Mouse (Mus musculus) brain, embryonic 14.5 days (tissue): ENCODE results near the gene Cradd. TPM values are rescaled to one million over a fixed set of nuclear protein-coding genes. Genes with fewer than 3 reads are reported as not detected.
A peak's percentile ranks its signal among the peaks of the same experiment; 100 is the strongest.

Experiments
- DNase-seq: peaks from one replicate; pipeline ENCODE4 v3.0.0-alpha.2; 2011; ENCODE audit warnings: low read depth
- CTCF ChIP-seq: fragments of 200-500 bp; IDR thresholded peaks from 2 replicates; pipeline ENCODE4 v1.5.1; 2012; ENCODE audit warnings: inconsistent platforms, mild to moderate bottlenecking, moderate library complexity, borderline replicate concordance; ENCODE audit not compliant: insufficient read depth, insufficient read length; ENCODE audit errors: extremely low read depth
- POLR2A ChIP-seq: fragments of 200-500 bp; IDR thresholded peaks from 2 replicates; pipeline ENCODE4 v1.6.1; 2012; ENCODE audit warnings: mild to moderate bottlenecking, inconsistent platforms, borderline replicate concordance; ENCODE audit not compliant: poor library complexity, insufficient read depth, insufficient read length, severe bottlenecking; ENCODE audit errors: extremely low read depth
- polyA plus RNA-seq: library from polyadenylated mRNA; depleted of rRNA; stranded (reverse); fragments of >200 nt; gene quantifications from 2 replicates; pipeline ENCODE4 v1.2.3, GENCODE M21; 2012

The Cradd gene
- polyA plus RNA-seq, 1 experiment, result 10.1 TPM

DNA sequence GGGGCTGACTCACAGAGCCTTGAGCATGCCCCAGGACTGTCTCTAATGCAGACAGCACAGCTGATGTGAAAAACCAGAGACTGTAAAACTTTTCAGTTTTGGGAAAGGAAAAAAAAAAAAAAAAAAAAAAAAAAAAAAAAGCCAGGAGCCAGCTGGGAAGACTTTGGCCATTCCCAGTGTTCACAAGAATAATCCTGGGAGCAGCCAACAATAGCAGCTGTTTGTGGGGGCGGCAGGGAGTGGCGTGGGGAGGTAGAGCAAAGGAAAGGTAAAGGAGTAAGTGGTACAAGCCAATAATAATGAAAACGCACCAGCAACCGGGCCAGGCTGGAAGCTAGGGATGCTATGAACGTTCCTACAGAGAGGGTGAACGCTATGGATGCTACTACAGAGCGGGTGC is 32.8 kb upstream of the Cradd start:
- no peak for DNase-seq
- TF ChIP-seq CTCF (no peak), POLR2A (no peak)

- DNase-seq, result peak; percentile 22
- TF ChIP-seq POLR2A (no peak), CTCF (no peak)
Observed at GRCm38 (mm10) chr10:95355678-95356268, 31.8 kb upstream of the Cradd start.

GRCm38 (mm10) chr10:95354673-95355072 is 30.7 kb upstream of the Cradd start:
- peak; percentile 12 for DNase-seq
- TF ChIP-seq CTCF, result no peak
- no peak for TF ChIP-seq POLR2A

DNA sequence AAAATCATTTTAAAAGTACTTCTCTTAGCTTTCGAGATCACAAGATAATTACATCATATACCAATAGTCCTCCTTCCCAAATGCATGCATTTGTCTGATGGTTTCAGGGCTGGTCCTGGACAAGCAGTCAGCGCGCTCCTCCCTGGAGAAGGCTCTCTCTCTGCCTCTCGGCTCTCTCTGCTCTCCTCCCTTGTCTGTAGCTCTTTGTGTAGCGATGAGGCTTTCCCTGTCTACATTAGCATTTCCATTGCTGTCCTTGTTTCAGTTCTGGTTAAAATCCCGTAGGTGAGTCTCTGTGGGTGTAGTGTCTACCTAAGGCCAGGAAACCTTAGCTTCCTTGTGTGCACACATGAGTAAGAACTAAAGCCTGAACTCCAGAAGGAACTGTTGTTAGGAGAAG is 30.1 kb upstream of the Cradd start:
- no peak for DNase-seq
- TF ChIP-seq POLR2A (no peak), CTCF (no peak)

GRCm38 (mm10) chr10:95348457-95348856 is 24.5 kb upstream of the Cradd start:
- no peak for TF ChIP-seq CTCF
- no peak for TF ChIP-seq POLR2A
- DNase-seq, result no peak

DNA sequence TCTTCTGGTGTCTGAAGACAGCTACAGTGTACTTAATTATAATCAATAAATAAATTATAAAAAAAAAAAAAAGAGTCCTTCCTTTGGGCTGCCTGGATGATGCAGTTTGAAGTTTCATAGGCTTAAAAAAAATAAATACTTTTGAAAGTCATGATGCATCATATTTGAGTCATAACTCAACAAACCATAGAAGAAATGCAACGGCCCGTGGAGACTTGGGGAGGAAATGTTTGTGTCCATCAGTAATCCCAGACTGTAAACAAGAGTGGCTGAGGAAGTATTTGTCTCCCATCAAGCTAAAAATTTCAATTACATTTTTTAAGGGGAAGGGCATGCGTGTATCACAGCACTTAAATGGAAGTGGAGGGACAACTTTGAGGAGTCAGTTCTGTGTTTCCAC is 23.8 kb upstream of the Cradd start:
- DNase-seq, result no peak
- TF ChIP-seq CTCF (no peak), POLR2A (no peak)

DNA sequence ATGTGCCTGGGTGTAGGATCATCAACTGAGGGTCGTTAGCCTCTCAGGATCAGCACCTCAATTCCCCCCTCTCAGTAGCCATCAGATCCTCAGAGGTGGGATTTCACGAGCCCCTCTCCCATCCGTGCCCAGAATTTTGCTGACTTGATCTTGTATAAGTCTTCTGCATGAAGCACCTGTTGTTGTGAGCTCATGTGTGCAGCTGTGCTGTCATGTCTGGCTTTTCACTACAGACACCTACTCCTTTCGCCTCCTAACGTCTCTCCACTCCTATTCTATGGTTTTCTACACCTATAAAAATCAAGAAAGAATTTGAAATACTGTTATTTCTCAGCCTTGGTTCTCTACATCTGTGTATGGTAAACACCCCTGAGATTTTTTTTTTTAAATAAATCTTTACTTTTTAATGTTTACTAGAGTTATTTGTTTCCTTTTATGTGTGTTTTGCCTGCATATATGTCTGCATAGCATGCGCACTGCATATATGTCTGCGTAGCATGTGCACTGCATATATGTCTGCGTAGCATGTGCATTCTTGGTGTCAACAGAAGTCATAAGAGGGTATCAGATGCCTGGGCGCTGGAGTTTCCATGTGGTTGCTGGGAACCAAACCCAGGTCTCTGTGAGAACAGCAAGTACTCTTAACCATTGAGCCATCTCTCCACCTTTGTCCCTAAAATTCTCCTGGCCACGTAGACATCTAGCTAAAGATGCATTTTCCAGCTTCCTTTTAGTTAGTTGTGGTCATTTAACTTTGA is 19.1 kb upstream of the Cradd start:
- TF ChIP-seq CTCF (no peak), POLR2A (no peak)
- DNase-seq, result no peak

GRCm38 (mm10) chr10:95340676-95341075 is 16.7 kb upstream of the Cradd start:
- DNase-seq, result no peak
- TF ChIP-seq CTCF, result no peak
- TF ChIP-seq POLR2A, result no peak

- no peak for TF ChIP-seq POLR2A
- DNase-seq, result no peak
Observed at GRCm38 (mm10) chr10:95337589-95337988, 13.7 kb upstream of the Cradd start.

GRCm38 (mm10) chr10:95336781-95337544 is 13.0 kb upstream of the Cradd start:
- TF ChIP-seq CTCF (no peak), POLR2A (no peak)
- DNase-seq, result peak; percentile 76

DNA sequence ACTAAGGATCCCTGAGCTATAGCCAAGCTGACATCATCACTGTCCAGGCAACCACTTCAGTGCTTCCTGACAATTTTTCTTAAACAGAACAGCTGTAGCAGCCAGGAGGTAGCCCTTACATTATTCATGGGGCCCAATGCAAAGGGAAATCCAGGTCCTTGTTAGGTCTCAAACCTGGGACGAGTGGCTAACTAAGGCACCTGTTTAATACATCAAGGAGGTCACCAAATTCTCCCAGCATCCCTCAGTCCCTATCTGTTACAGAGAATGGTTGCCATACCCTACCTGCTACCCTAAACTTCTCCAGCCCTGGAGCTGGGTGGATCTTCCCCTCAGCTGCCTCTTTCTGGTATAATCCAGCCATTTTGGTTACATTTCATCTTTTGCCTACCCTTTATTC is 10.9 kb upstream of the Cradd start:
- TF ChIP-seq POLR2A (no peak), CTCF (no peak)
- DNase-seq, result no peak

GRCm38 (mm10) chr10:95332596-95332995 is 8.7 kb upstream of the Cradd start:
- no peak for TF ChIP-seq CTCF
- no peak for TF ChIP-seq POLR2A
- DNase-seq, result no peak

DNA sequence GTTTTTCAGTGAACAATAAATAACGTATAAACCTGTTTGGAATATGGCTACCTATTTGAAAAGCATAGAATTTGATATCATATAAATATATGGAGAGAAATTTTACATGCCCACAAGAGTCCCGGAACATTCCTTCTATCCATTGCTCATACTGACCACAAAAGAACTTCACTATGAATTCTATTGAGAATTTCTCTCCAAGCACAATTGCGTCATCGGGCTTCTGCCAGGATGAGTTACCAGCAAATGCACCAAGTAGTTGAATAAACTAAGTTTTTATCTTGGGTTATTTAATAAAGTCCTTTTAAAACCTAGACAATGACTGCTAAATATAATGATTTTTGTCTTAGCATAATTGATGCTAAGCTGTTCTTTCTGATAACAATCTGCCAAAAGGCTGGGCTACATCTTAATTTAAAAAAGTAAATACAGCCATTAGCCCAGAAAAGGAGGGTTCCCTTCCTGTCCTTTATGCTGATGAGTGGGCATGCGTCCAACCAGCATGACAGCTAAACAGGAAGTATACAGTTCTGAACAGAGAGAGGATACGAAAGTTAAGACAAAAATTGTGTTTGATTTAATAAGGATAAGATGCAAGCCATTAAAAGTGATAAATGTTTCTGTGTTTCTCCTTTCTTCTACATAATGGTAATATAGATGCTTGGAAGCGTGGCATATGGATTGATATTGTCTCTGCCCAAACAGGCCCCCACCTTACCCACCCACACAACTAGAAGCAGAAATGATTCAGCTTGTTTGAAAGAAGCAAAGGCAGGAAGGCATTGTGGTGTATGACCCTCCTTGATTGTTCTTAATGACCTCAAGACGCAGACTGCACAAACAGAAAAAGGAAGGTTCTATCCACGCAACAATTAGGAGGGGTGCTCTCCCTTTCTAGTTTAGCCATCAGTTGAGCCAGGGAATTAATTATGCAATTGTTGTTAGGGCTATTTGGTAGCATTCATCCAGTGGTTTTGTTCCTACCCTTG is 6.7 kb upstream of the Cradd start:
- TF ChIP-seq POLR2A (no peak), CTCF (no peak)
- peak; percentile 37 for DNase-seq

GRCm38 (mm10) chr10:95329884-95330283 is 6.0 kb upstream of the Cradd start:
- no peak for DNase-seq

More at GRCm38 (mm10) chr10:95329884-95330283, 6.0 kb upstream of the Cradd start:
- TF ChIP-seq CTCF (no peak), POLR2A (no peak)
